Mouse (Mus musculus): ENCODE measurements around the gene Ccdc141. TPM values are rescaled to one million over a fixed set of nuclear protein-coding genes. Genes with fewer than 3 reads are reported as not detected.

Ccdc141 gene
- polyA plus RNA-seq, 1 experiment from 2014 or later, result 19.6 TPM

GRCm38 (mm10) chr2:77133407-77133806, 37.0 kb downstream of the Ccdc141 start:
- Histone ChIP-seq H3K4me2 (ENCODE audit: low read depth, low read length) (no peak overlapping the region), H3K36me3 (ENCODE audit: control insufficient read depth, insufficient read depth, low read length) (no peaks in the 10 kb centered on the region), H3K27ac (ENCODE audit: low read length) (no peak overlapping the region), H3K9ac (ENCODE audit: low read length) (no peak overlapping the region), H3K9me3 (ENCODE audit: control insufficient read depth, low read length) (no peaks in the 10 kb centered on the region), H3K4me1 (replicated peaks; ENCODE audit: control insufficient read depth, insufficient read depth, low read length) (no peaks in the 10 kb centered on the region), H3K4me3 (ENCODE audit: low read length) (no peak overlapping the region), H3K27me3 (ENCODE audit: control insufficient read depth, insufficient read depth, low read depth, low read length) (no peaks in the 10 kb centered on the region)
- WGBS, result 57% methylated on average over 1 of the region's 1 CpGs
- ATAC-seq (ENCODE audit: low read depth), result no peak

GRCm38 (mm10) chr2:77126939-77127338, 43.5 kb downstream of the Ccdc141 start:
- Histone ChIP-seq H3K4me2 (ENCODE audit: low read depth, low read length) (no peak overlapping the region), H3K4me3 (ENCODE audit: low read length) (no peak overlapping the region), H3K9me3 (ENCODE audit: control insufficient read depth, low read length) (no peaks in the 10 kb centered on the region), H3K36me3 (ENCODE audit: control insufficient read depth, insufficient read depth, low read length) (no peaks in the 10 kb centered on the region), H3K27ac (ENCODE audit: low read length) (no peak overlapping the region), H3K27me3 (ENCODE audit: control insufficient read depth, insufficient read depth, low read depth, low read length) (no peaks in the 10 kb centered on the region), H3K9ac (ENCODE audit: low read length) (no peak overlapping the region), H3K4me1 (replicated peaks; ENCODE audit: control insufficient read depth, insufficient read depth, low read length) (no peaks in the 10 kb centered on the region)
- ATAC-seq (ENCODE audit: low read depth), result peak; percentile 45; the same call in 1 of the 2 replicates
- 69% methylated on average over 1 of the region's 1 CpGs for WGBS

DNA sequence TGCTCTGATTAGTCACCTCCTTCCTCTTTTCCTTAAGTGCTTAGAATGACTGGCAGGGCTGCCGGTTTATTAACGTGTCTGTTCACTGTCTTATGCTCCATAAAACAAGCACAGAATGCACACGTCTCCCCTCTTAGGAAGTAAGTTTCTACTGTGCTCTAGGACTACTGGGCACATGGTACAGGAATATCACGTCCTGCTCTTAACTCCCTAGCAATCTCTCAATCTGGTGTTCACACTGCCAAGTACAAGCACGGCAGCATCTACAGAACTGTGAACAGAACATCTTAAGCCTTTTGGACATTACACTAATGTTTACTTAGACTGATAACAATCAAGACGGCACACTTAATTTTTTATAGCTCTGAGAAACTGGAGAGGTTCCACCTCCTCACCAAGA, 52.3 kb downstream of the Ccdc141 start:
- no peak overlapping the region for H3K4me2 ChIP-seq (ENCODE audit: low read depth, low read length)
- peak; percentile 68 for ATAC-seq (ENCODE audit: low read depth)
- no peak overlapping the region for H3K4me3 ChIP-seq (ENCODE audit: low read length)
- no peaks in the 10 kb centered on the region for H3K36me3 ChIP-seq (ENCODE audit: control insufficient read depth, insufficient read depth, low read length)
- H3K9ac ChIP-seq (ENCODE audit: low read length), result no peak overlapping the region
- no peaks in the 10 kb centered on the region for H3K27me3 ChIP-seq (ENCODE audit: control insufficient read depth, insufficient read depth, low read depth, low read length)
- H3K9me3 ChIP-seq (ENCODE audit: control insufficient read depth, low read length), result no peaks in the 10 kb centered on the region
- no peak overlapping the region for H3K27ac ChIP-seq (ENCODE audit: low read length)
- WGBS, result 23% methylated on average over 6 of the region's 6 CpGs
- peaks cover 7% of the 10 kb centered on the region; the same call in 1 of the 2 replicates for H3K4me1 ChIP-seq (replicated peaks; ENCODE audit: control insufficient read depth, insufficient read depth, low read length)

- Histone ChIP-seq H3K4me1 (replicated peaks; ENCODE audit: control insufficient read depth, insufficient read depth, low read length) (peaks cover 10% of the 10 kb centered on the region; the same call in 1 of the 2 replicates), H3K27ac (ENCODE audit: low read length) (no peak overlapping the region), H3K9me3 (ENCODE audit: control insufficient read depth, low read length) (no peaks in the 10 kb centered on the region), H3K4me3 (ENCODE audit: low read length) (no peak overlapping the region), H3K27me3 (ENCODE audit: control insufficient read depth, insufficient read depth, low read depth, low read length) (no peaks in the 10 kb centered on the region), H3K4me2 (ENCODE audit: low read depth, low read length) (no peak overlapping the region), H3K36me3 (ENCODE audit: control insufficient read depth, insufficient read depth, low read length) (no peaks in the 10 kb centered on the region), H3K9ac (ENCODE audit: low read length) (no peak overlapping the region)
- 33% methylated on average over 2 of the region's 2 CpGs for WGBS
- no peak for ATAC-seq (ENCODE audit: low read depth)
These were observed 56.1 kb downstream of the Ccdc141 start for GRCm38 (mm10) chr2:77114335-77114734.

- no peak overlapping the region for H3K27ac ChIP-seq (ENCODE audit: low read length)
- H3K4me2 ChIP-seq (ENCODE audit: low read depth, low read length), result no peak overlapping the region
- 64% methylated on average over 8 of the region's 8 CpGs for WGBS
- no peaks in the 10 kb centered on the region for H3K36me3 ChIP-seq (ENCODE audit: control insufficient read depth, insufficient read depth, low read length)
- H3K4me1 ChIP-seq (replicated peaks; ENCODE audit: control insufficient read depth, insufficient read depth, low read length), result peaks cover 10% of the 10 kb centered on the region; the same call in 1 of the 2 replicates
- H3K9me3 ChIP-seq (ENCODE audit: control insufficient read depth, low read length), result no peaks in the 10 kb centered on the region
- no peak overlapping the region for H3K4me3 ChIP-seq (ENCODE audit: low read length)
- no peaks in the 10 kb centered on the region for H3K27me3 ChIP-seq (ENCODE audit: control insufficient read depth, insufficient read depth, low read depth, low read length)
- ATAC-seq (ENCODE audit: low read depth), result no peak
- no peak overlapping the region for H3K9ac ChIP-seq (ENCODE audit: low read length)
These were observed 56.6 kb downstream of the Ccdc141 start for GRCm38 (mm10) chr2:77113867-77114266.

DNA sequence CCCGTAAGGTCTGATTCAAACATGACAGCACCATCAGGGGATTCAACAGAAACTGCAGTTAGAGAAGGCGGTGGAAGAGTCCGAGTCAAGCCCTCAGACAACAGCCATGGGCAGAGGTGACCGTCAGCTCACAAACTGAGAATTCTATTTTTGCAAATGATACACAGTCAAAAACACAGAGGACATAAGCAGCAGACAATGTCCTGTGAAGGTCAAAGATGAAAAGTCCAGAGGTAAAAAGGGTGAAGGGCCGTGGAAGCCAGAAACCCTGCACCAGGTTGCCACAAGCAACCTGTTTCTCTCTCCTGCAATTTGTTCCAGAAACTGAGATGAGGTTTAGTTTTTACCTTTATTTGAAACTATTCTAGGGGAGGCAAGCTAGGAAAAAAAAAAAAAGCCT, 57.4 kb downstream of the Ccdc141 start:
- WGBS, result 93% methylated on average over 5 of the region's 5 CpGs
- no peak overlapping the region for H3K9ac ChIP-seq (ENCODE audit: low read length)
- ATAC-seq (ENCODE audit: low read depth), result no peak
- no peak overlapping the region for H3K4me2 ChIP-seq (ENCODE audit: low read depth, low read length)
- H3K4me3 ChIP-seq (ENCODE audit: low read length), result no peak overlapping the region
- no peaks in the 10 kb centered on the region for H3K9me3 ChIP-seq (ENCODE audit: control insufficient read depth, low read length)
- no peaks in the 10 kb centered on the region for H3K27me3 ChIP-seq (ENCODE audit: control insufficient read depth, insufficient read depth, low read depth, low read length)
- no peak overlapping the region for H3K27ac ChIP-seq (ENCODE audit: low read length)
- H3K4me1 ChIP-seq (replicated peaks; ENCODE audit: control insufficient read depth, insufficient read depth, low read length), result peaks cover 8% of the 10 kb centered on the region; the same call in 1 of the 2 replicates
- no peaks in the 10 kb centered on the region for H3K36me3 ChIP-seq (ENCODE audit: control insufficient read depth, insufficient read depth, low read length)

DNA sequence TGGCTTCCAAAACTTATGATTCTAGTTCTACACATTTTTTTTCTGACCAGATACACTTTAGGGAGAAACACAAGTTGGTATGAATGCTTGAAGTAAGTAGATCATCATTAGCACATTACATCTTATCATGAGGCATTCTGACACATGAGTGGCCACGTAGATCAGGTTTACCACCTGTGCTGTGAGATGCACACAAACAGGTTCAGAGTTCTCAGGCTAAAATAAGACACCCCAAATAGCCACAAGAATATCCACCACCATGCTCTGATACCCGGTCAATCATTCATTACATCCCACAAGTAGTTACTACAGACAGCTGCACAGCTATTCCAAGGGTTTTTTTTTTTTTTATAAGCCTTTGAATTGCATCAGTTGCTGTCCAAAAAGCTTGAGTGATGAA, 59.3 kb downstream of the Ccdc141 start:
- H3K27me3 ChIP-seq (ENCODE audit: control insufficient read depth, insufficient read depth, low read depth, low read length), result no peaks in the 10 kb centered on the region
- no peak overlapping the region for H3K9ac ChIP-seq (ENCODE audit: low read length)
- no peaks in the 10 kb centered on the region for H3K9me3 ChIP-seq (ENCODE audit: control insufficient read depth, low read length)
- no peaks in the 10 kb centered on the region for H3K36me3 ChIP-seq (ENCODE audit: control insufficient read depth, insufficient read depth, low read length)
- H3K27ac ChIP-seq (ENCODE audit: low read length), result no peak overlapping the region
- H3K4me1 ChIP-seq (replicated peaks; ENCODE audit: control insufficient read depth, insufficient read depth, low read length), result 0 out of 2 replicates have a peak, but pooled peaks cover 4% of the 10 kb centered on the region
- no peak for ATAC-seq (ENCODE audit: low read depth)
- H3K4me2 ChIP-seq (ENCODE audit: low read depth, low read length), result no peak overlapping the region
- no peak overlapping the region for H3K4me3 ChIP-seq (ENCODE audit: low read length)
- 86% methylated on average over 2 of the region's 2 CpGs for WGBS

- no peak overlapping the region for H3K4me3 ChIP-seq (ENCODE audit: low read length)
- no peak for ATAC-seq (ENCODE audit: low read depth)
- no peak overlapping the region for H3K27ac ChIP-seq (ENCODE audit: low read length)
- 62% methylated on average over 4 of the region's 4 CpGs for WGBS
- no peak overlapping the region for H3K4me2 ChIP-seq (ENCODE audit: low read depth, low read length)
- H3K4me1 ChIP-seq (replicated peaks; ENCODE audit: control insufficient read depth, insufficient read depth, low read length), result peaks cover 8% of the 10 kb centered on the region; the same call in 1 of the 2 replicates
- H3K27me3 ChIP-seq (ENCODE audit: control insufficient read depth, insufficient read depth, low read depth, low read length), result no peaks in the 10 kb centered on the region
- no peaks in the 10 kb centered on the region for H3K9me3 ChIP-seq (ENCODE audit: control insufficient read depth, low read length)
- H3K9ac ChIP-seq (ENCODE audit: low read length), result no peak overlapping the region
- H3K36me3 ChIP-seq (ENCODE audit: control insufficient read depth, insufficient read depth, low read length), result no peaks in the 10 kb centered on the region
These were observed 60.1 kb downstream of the Ccdc141 start for GRCm38 (mm10) chr2:77110365-77110764.

- no peaks in the 10 kb centered on the region for H3K27me3 ChIP-seq (ENCODE audit: control insufficient read depth, insufficient read depth, low read depth, low read length)
- peaks cover 8% of the 10 kb centered on the region; the same call in 1 of the 2 replicates for H3K4me1 ChIP-seq (replicated peaks; ENCODE audit: control insufficient read depth, insufficient read depth, low read length)
- WGBS, result 69% methylated on average over 8 of the region's 8 CpGs
- H3K9ac ChIP-seq (ENCODE audit: low read length), result no peak overlapping the region
- H3K9me3 ChIP-seq (ENCODE audit: control insufficient read depth, low read length), result no peaks in the 10 kb centered on the region
- H3K4me3 ChIP-seq (ENCODE audit: low read length), result no peak overlapping the region
- H3K36me3 ChIP-seq (ENCODE audit: control insufficient read depth, insufficient read depth, low read length), result no peaks in the 10 kb centered on the region
- H3K4me2 ChIP-seq (ENCODE audit: low read depth, low read length), result no peak overlapping the region
- ATAC-seq (ENCODE audit: low read depth), result no peak
- H3K27ac ChIP-seq (ENCODE audit: low read length), result no peak overlapping the region; the same call in 1 of the 2 replicates
These were observed 60.8 kb downstream of the Ccdc141 start for GRCm38 (mm10) chr2:77109506-77110123.
